Mouse (Mus musculus): ENCODE measurements around the gene Syne4.

Syne4 gene

GRCm38 (mm10) chr7:30314721-30315155, at the start of gene Syne4:
TSS of gene Syne4 (plus strand) at chr7:30314807.
- no peak for DNase-seq

GRCm38 (mm10) chr7:30265041-30265440, 49.6 kb upstream of the Syne4 start:
- DNase-seq: no peak

GRCm38 (mm10) chr7:30265531-30265930, 49.1 kb upstream of the Syne4 start:
- DNase-seq: no peak

DNA sequence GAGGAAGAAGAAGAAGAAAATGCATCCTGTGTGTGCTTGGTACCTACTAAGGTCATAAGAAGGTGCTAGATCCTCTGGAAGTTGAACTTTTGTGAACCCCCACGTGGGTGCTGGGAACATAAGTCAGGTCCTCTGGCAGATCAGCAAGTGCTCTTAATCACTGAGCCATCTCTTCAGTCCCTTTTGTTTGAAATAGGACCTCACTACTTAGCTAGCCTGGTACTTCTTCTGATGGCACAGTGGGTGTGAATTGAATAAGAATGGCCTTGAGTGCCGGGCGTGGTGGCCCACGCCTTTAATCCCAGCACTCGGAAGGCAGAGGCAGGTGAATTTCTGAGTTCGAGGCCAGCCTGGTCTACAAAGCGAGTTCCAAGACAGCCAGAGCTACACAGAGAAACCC, 48.7 kb upstream of the Syne4 start:
- no peak for DNase-seq

GRCm38 (mm10) chr7:30266780-30267179, 47.8 kb upstream of the Syne4 start:
- no peak for DNase-seq

- DNase-seq: no peak
Observed at GRCm38 (mm10) chr7:30269641-30270040, 45.0 kb upstream of the Syne4 start.

DNA sequence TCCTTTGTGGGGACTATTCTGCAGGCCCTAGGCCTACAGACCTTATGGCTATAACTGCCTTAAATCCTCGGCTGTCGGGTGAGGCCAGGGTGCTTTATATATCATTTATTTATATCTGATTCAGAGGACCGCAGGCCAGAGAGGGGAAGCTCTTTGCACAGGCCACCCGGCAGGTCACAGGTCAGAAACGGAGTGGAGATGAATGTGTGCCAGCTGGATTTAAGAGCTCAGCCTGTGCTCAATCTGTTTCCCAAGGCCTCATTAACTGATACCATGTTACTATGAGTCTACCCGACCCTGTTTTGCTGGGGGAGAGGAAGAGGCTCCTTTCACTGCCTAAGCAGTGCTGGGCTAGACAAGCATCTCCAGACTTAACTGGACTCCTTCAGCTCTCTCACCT, 40.2 kb upstream of the Syne4 start:
- no peak for DNase-seq

DNA sequence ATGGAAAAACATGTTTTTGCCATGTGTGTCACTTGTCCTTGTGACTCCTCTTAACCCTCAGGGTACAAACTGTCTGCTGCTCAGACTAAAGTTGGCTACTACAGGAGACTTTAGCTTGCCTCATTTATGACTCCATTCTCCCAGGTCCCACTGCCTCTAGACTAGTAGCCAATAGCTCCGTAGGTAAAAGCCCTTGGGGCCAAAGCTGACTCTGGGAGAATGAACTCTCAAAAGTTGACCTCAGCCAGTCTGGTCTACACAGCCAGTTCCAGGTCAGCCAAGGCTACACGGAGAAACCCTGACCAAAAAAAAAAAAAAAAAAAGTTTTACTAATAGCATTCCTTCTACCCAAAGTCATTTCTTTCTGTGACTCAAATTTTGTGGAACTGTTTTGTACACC, 35.7 kb upstream of the Syne4 start:
- no peak for DNase-seq

DNA sequence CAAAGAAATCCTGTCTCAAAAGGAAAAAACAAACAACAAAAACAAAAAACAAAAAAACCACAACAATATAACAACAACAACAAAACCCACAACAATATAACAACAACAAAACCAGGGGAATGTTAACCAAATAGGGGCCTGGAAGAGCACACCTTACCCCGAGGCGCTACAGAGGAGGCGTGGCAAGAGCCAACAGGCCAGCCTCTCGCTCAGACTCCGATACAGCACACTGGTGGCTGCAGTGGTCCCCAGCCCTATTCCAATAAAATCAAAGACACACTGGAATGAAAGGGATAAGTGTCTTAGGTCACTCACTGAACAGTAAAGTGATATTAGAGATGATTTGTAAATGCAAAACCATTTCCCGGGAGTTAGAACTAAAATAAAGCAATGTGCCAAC, 35.1 kb upstream of the Syne4 start:
- DNase-seq: no peak

GRCm38 (mm10) chr7:30279951-30280669, 34.5 kb upstream of the Syne4 start, which contains the start of the genes Thap8 and Wdr62:
TSS of gene Thap8 (plus strand) at chr7:30280094.
TSS of gene Wdr62 (minus strand) at chr7:30280419.
- peak; percentile 81 to 82 for DNase-seq

DNA sequence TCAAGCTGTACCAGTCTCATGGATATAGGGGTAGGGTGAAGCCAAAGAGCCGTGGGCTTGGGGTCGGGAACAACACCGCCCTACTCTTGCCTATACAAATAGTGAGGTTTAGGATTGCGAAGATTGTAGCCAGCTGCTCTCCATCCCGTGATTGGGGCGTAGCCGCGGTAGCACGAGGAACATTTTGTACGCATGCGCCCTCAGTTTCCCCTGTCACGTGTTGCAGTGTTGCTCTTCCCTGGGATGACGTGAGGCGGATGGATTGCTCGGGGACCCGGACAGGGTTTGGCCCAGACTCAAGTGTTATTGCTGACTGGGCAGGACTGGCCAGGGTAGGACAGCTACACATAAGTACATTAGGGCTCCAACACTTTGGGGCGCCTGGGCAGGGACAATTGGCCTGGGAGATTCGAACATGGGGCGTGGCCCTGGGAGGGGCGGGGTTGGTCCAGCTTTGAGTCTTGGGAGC, 33.9 kb upstream of the Syne4 start:
- peak; percentile 64 to 76 for DNase-seq

DNA sequence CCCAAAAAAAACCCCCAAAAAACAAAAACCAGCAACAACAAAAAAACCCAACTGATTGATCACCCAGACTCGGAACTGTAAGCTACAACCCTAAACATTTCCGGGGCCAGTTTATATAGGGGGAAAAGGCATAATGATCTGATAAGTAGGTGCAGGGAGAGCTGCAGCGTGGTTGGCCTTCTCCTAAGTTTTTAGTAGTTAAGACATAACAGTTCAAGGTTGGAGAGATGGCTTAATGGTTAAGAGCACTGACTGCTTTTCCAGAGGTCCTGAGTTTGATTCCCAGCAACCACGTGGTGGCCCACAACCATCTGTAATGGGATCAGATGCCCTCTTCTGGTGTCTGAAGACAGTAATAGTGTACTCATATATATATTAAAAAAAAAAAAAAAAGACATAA, 33.1 kb upstream of the Syne4 start:
- DNase-seq: no peak

DNA sequence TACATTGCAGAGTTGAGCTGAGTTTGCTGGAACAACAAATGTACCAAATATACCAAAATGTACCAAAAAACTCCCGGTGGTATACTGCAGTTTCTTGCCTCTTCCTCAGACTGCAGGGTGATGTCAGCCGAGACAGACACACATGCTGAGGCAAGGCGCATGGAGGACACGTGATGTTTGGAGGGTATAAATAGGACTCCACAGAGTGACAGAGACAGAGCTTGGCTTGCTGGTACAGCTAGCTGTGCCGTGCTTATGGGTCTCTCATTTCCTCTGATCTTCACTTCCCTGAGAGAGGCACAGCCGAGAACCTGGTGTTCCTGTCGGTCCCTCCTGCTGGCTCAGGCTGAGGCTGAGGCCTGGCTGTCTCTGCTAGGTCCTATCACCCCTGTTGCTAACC, 31.9 kb upstream of the Syne4 start:
- no peak for DNase-seq

DNA sequence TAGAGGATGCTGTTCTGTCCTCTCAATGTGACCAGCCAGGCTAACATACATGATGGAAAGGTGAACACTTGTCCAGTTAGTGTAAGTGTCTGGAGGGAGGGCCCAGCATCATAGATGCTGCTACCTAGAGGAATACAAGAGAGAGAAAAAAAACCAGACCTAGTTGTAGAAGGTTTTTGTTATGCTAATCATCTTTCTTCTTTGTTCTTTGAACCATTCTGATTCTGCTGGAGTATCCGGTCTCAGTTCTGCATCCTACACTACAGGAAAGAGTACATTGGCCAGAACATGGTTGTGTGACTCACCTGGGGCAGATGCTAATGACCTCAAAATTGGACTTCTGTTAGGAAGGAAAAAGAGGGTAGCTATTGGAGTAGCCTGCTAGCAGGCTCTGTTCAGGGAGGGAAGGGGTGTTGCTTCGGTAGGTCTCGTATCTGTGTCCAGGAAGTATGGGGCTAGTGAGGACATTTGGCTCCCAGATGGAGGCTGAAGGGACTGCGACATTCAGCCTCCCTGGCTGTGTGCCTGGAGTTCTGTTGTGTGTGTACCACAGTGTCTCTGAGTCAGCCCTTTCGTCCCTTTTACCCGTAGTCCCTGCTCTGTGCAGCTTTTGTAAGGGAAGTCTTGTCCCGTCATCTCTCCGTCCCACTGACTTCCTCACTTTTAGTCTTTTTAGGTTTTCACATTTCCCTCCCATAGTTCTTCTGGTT, 27.8 kb upstream of the Syne4 start:
- DNase-seq: no peak

GRCm38 (mm10) chr7:30288046-30288445, 26.6 kb upstream of the Syne4 start:
- DNase-seq: no peak

- no peak for DNase-seq
Observed at GRCm38 (mm10) chr7:30289071-30289713, 25.4 kb upstream of the Syne4 start.

- DNase-seq: no peak
Observed at GRCm38 (mm10) chr7:30289714-30290399, 24.8 kb upstream of the Syne4 start.

GRCm38 (mm10) chr7:30291215-30292131, 23.1 kb upstream of the Syne4 start, which contains the start of gene Clip3:
TSS of gene Clip3 (plus strand) at chr7:30291728.
- no peak for DNase-seq

- no peak for DNase-seq
Observed at GRCm38 (mm10) chr7:30293795-30294194, 20.8 kb upstream of the Syne4 start.

DNA sequence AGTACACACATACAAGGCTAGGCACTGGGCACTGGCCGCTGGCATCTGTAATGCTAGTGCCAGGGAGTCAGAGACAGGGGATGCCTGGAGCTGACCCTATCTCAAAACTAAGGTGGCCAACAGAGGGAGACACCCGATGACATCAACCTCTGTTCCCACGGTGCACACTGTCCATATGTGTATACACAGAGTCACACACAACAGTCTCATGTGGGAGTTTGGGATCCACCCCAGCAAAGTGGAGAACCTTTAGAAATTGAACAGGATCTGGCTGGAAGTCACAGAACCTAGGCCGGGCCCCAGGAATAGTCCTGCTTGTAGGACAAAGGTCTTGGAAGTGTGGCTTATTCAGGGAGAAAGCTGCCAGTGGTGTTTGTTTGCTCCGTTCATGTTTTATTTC, 20.3 kb upstream of the Syne4 start:
- DNase-seq: no peak

DNA sequence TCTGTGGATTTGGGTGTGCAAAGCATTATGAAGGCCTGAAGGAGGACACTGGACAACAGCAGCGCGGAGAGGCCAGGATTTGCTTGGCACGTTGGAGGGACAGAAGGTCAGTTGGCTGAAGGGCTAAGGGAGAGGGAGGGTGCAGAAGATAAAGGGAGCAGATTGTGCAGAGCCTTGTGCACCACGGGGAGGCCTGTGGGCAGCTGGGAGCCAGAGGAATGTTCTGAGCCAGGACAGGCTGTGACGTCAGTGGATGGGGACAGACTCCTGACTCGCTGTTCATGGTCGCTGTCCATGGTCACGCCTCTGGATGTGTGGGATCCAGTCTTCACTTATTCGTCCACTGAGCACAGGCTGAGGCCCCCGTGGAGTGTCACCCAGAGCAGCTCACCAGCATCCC, 19.5 kb upstream of the Syne4 start:
- no peak for DNase-seq

- DNase-seq: no peak
Observed at GRCm38 (mm10) chr7:30296816-30297215, 17.8 kb upstream of the Syne4 start.
